Mouse (Mus musculus) ovary, adult 2 months (tissue): ENCODE results near the gene Gm609. TPM values are rescaled to one million over a fixed set of nuclear protein-coding genes. Genes with fewer than 3 reads are reported as not detected.

Experiments used
- polyA plus RNA-seq: library from polyadenylated mRNA; depleted of rRNA; stranded (reverse); fragments of >200 nt; gene quantifications from 2 replicates; pipeline ENCODE4 v1.2.3, GENCODE M21; 2012; rRNA removed

The Gm609 gene
- 0.54 and 1.0 TPM in 2 replicates for polyA plus RNA-seq

DNA sequence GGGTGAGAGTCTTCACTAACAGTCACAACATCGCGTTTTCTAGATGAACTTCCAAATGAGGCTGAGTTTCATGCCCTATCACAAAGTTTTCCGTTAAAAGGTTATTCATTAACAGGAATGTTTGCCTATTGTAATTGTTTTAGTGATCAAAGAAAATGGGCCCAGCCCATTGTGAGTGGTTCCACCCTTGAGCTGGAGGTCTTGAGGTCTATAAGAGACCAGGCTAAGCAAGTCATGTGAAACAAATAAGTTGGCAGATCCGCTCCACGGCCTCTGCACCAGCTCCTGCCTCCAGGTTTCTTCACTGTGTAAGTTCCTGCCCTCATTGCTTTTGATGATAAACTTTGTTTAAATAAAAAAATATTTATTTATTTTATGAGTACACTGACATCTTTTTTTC, at the start of gene Gm609:
Gene Gm609 (minus strand): TSS at position 43 of the 400 bp plus-strand sequence.

DNA sequence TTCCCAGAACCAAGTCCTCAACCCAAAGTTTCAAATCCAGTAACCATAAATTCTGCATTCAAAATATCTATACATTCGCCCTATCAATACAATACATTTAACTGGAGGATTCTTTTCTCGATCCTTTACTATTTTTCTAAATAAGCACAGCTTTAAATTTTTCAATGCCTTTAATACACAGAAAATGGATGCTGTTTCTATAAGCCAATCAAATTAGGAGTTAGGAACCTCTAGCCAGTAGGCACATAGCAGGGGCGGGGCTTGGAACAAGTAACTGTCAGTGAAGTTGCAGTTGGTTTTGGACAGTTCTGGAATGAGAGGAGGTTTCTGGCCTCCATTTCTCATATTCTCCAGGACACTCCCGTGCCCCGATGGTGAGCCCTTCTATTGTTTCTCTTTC, 42.2 kb upstream of the Gm609 start, which contains the start of gene Slc9c1:
Gene Slc9c1 (plus strand): TSS at position 301 of the 400 bp plus-strand sequence.

DNA sequence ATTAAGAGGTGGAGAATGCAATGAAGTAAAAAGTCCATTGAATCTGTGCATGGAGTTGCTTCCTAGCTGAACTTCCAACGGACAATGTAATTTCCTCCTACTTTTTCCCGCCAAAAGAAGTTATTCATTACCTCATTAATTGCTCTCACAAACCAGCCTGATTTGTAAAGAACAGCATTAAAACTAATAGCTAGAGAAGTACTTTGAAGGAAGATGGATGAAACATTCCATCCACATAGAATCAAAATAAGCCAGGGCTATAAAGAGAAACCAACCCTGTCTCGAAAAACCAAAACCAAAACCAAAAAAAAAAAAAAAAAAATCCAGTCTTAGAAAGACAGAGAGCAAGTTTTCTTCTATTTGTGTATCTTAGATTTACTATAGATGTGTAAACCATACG, 39.2 kb upstream of the Gm609 start, which contains the start of gene Gm17783:
Gene Gm17783 (minus strand): TSS at position 101 of the 400 bp plus-strand sequence.

DNA sequence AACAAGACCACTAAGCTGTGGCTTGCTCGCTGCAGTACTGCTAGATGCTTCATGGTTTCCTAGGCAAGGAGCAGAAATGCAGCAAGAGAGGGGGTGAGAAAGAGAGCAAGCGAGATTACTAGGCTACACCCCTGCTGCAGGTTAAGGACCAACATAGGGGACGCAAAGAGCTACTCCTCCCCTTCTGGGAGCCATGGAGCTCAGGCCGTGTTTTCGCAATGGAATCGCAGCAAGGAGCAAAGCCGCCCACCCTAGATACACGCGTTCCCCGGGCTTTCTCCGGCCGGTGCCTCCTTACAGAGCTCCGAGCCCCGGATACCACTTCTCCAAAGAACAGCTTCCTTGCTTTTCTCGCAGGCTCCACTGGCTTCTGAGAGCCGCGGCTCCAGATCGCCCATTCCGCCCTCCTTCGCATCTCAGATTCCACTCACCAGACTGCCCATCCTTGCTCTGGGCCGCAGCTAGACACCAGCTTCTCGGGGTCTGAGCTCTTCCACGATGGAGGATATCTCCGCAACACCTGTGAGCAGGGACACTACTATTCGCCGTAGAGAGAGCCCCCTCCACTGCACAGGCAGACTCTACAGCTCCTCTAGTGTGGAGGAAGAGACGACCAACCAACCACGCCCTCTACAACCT, 84.2 kb downstream of the Gm609 start, which contains the start of gene Cd200:
Gene Cd200 (minus strand): TSS at position 629 of the 639 bp plus-strand sequence.

Other genes starting within 250 kb of the Gm609 start
- 85.3 and 105 TPM in 2 replicates for gene Cd200, start 83.9 kb downstream of the Gm609 start, polyA plus RNA-seq
- gene Gm17783, start 39.1 kb upstream of the Gm609 start, polyA plus RNA-seq: 0.15 and 0.22 TPM in 2 replicates
- not detected in 2 replicates for gene Slc9c1, start 42.3 kb upstream of the Gm609 start, polyA plus RNA-seq
- gene Gcsam, start 117.4 kb upstream of the Gm609 start, polyA plus RNA-seq: 0.14 and 0.16 TPM in 2 replicates
- gene BC016579, start 161.1 kb upstream of the Gm609 start, polyA plus RNA-seq: not detected in 2 replicates
- 0.05 TPM in 1 of 2 replicates, not detected in the other for gene Tmprss7, start 200.7 kb upstream of the Gm609 start, polyA plus RNA-seq
- gene Tagln3, start 231.6 kb upstream of the Gm609 start, polyA plus RNA-seq: 0.79 and 1.1 TPM in 2 replicates
- 6.3 and 7.1 TPM in 2 replicates for gene Abhd10, start 250.0 kb upstream of the Gm609 start, polyA plus RNA-seq